Mouse (Mus musculus): ENCODE measurements at regions not wholly inside any gene's neighbourhood (a gene's known extent, or its start where the extent isn't known, plus 50 kb on each side); places are given as distances from the start of the nearest gene placed in this dataset.

DNA sequence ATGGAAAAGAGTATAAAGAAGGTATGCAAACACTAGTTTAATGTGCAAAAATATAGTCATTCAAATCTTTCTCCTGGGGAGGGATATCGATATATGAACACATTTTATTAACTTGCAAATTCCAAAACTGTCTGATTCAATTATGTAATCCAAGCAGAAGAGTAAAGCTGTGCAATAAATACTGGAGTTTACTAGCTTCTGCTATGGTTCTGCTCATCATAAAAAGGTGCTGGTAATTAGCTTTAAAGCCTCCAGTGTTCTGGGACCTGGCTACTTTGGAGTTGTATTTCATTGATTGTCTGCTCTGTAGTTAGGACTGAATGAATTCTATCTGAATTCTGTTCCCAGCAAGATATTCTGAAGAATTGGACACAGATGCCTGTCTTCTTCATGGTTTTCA lies 602.7 kb upstream of the Akr1e1 start:
- DNase-seq (ENCODE audit: low spot score in 2 of 2), result no peak

DNA sequence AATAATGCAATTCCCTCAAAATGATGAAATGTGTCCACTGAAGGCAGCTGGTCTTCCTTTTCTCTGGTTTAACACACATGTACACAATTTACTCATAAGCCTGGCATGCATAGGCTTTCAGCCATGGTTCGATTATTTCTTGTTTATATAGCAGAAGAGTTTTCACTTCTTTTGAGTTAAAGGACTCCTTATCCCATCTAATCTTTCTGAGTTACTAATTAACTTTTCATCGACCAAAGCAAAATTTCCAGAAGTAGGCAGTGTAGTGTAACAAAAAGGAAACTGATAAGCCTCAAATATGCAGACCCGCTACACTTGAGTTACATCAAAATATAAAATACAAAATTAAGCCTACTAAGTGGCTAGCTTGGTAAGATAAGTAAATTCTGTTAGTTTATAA lies 620.5 kb upstream of the Akr1e1 start:
- DNase-seq (ENCODE audit: low spot score in 2 of 2), result no peak

DNA sequence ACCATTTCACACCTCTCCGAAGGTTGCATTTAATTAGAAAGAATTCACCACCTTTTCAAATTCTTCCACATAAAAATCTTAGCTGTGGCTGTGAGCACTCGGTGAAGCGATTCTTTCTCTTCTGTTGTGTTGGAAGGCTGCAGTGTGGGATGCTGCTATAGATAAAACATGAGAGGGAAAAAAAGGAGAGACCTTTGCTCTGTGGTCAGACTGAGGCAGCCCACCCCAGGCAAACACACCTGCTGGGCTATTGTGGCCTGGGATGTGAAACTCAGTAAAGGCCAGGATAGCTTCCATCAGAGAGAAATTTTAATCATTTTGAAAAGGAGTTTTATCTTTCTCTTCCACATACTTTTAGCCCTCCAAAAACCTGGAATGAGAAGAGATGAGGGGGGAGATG lies 625.3 kb upstream of the Akr1e1 start:
- DNase-seq (ENCODE audit: low spot score in 2 of 2), result no peak

GRCm38 (mm10) chr13:5235391-5235790 lies 625.9 kb upstream of the Klf6 start:
- DNase-seq (ENCODE audit: low spot score in 2 of 2), result no peak

DNA sequence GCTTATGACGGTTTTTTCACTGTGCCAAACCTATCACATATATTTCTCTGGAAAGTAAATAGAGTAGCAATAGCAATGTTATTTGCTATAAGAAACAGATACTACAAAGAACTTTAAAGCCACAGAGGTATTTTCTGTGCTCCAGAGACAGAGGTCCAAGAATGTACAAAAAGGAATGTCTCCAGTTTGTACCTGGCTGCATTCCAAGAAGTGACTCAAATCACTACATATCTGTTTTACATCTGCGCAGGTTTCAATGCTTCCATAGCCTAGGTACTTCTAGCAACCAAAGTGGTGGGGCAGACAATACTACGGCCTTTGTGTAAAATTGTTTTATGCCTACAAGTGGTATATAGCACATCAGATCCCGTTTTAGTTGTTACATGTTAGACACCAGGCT lies 620.7 kb upstream of the Klf6 start:
- DNase-seq (ENCODE audit: low spot score in 2 of 2), result no peak

DNA sequence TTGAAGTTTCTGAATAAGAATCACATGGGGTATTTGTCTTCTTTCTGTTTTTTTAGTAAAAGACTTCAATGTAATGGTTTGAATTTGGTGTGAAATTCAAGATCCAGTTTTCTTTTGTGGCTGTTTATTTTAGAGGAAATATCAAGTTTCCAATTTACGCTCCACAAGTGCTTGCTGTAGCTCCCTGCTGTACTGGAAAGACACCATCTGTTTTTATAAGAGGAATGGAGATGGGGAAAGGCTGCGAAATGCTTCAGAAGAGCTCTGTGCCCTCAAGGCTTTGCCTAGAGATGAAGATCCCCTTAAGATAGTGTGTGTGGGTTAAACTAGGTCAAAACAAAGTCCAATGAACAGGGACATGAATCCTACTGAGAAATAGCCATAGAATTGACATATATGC lies 618.5 kb upstream of the Klf6 start:
- no peak for DNase-seq (ENCODE audit: low spot score in 2 of 2)

DNA sequence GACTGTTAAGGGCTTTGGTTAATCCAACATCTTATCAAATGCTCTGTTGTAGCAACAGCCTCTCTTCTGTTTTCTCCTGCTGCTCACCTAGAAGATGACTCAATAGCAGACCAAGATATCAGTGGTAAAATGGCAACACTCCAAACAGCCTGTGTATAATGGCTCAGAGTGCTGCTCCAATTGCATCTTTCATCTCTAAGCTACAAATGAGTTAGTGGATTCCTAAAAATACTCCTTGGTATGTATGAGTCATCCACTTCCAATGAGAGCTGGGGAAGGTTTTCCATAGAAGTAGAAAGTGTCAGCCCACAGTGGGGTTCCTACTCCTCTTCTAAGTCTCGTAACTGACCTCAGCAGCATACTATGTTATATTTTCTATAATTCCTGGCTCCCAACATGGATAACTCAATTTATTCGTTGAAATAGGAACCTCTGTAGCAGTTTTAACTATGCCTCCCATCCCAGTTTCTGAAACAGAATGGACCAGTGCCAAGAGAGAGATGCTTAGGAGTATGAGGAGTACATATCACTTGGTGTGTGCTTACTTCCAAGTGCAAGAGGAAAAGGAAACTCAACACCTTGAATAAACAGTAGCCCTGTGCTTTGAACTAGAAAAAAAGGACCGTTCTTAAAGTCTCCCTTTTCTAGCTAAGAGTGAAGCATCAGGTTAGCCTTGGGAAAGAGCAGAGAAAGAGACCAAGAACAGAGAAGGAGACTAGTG lies 612.5 kb upstream of the Klf6 start:
- no peak for DNase-seq (ENCODE audit: low spot score in 2 of 2)

- no peak for DNase-seq (ENCODE audit: low spot score in 2 of 2)
These were observed 603.2 kb upstream of the Klf6 start for GRCm38 (mm10) chr13:5257891-5258660.

DNA sequence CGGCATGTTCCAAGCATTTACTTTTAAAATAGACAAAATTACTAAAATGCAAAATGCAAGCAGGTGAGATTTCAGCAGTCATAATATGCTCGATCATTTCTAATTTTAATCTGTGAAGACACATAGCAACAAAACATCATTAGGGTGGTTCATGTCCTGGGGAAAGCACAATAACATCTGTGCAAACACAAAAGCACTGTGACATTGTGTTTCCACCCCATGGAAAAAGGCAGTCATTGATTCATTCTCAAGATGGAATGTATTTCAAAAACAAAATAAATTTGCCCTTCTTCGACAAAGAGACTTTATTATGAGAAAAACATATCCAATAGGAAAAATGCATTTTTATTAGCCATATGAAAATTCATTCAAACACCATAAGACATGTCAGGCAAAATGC lies 601.5 kb upstream of the Klf6 start:
- DNase-seq (ENCODE audit: low spot score in 2 of 2), result no peak

- no peak for DNase-seq (ENCODE audit: low spot score in 2 of 2)
These were observed 588.6 kb upstream of the Klf6 start for GRCm38 (mm10) chr13:5272506-5273192.

- no peak for DNase-seq (ENCODE audit: low spot score in 2 of 2)
These were observed 584.7 kb upstream of the Klf6 start for GRCm38 (mm10) chr13:5276564-5276963.

GRCm38 (mm10) chr13:5289753-5290449 lies 571.4 kb upstream of the Klf6 start:
- no peak for DNase-seq (ENCODE audit: low spot score in 2 of 2)

DNA sequence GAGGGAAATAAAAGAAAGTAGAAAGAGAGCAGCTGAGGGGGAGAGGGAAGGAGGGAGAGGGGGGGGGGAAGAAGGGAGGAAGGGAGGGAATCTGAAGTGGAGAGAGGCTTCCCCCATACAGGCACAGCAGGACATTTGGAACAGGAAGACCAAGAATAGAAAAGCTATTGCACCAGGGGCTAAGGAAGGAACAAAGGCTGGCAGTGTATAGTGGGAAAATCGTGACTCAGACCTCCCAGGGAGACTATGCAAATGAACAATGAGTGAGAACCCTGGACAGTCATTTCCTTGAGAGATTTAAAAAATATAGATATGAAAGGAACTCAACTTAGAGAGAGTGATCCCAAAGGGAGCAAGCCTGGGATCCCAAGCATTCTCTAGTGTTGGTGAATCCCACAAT lies 559.1 kb upstream of the Klf6 start:
- DNase-seq (ENCODE audit: low spot score in 2 of 2), result no peak

- DNase-seq (ENCODE audit: low spot score in 2 of 2), result no peak
These were observed 554.6 kb upstream of the Klf6 start for GRCm38 (mm10) chr13:5306688-5307087.

DNA sequence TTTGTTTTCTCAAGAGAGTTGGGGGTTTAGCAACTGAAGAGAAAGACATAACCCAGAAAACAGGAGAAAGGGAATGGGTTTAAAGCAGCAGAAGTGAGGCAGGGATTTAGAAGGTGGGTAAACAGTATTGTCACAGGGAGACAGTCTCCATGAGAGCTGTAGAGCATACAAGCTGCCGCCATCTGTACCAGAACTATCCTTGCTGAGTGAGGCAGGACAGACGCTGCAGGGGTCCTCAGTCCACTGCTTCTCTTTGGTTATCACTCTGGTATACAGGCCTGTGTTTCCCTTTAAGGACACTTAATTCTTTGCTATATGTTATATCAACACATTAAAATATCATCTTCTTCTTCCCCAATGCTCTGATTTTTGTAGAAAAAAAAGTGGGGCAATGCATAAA lies 548.0 kb upstream of the Klf6 start:
- no peak for DNase-seq (ENCODE audit: low spot score in 2 of 2)

DNA sequence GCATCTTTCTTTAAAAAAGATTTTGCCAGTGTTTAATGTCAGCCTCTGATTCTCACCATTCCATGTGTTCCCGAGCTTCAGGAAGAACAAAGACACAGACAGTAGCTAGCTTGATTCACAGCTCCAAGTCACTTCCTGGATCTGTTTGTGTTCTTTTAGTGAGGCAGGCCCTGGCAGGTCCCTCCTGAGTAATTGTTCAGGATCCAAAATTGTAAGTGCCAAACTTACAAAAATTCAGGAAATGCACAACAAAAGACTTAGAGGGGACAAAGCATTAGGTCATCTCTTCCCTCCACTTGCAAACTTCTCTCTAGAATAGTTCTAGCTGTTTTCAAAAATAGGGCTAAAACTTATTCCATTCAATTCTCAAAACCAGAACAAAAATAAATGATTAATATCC lies 546.3 kb upstream of the Klf6 start:
- DNase-seq (ENCODE audit: low spot score in 2 of 2), result no peak

DNA sequence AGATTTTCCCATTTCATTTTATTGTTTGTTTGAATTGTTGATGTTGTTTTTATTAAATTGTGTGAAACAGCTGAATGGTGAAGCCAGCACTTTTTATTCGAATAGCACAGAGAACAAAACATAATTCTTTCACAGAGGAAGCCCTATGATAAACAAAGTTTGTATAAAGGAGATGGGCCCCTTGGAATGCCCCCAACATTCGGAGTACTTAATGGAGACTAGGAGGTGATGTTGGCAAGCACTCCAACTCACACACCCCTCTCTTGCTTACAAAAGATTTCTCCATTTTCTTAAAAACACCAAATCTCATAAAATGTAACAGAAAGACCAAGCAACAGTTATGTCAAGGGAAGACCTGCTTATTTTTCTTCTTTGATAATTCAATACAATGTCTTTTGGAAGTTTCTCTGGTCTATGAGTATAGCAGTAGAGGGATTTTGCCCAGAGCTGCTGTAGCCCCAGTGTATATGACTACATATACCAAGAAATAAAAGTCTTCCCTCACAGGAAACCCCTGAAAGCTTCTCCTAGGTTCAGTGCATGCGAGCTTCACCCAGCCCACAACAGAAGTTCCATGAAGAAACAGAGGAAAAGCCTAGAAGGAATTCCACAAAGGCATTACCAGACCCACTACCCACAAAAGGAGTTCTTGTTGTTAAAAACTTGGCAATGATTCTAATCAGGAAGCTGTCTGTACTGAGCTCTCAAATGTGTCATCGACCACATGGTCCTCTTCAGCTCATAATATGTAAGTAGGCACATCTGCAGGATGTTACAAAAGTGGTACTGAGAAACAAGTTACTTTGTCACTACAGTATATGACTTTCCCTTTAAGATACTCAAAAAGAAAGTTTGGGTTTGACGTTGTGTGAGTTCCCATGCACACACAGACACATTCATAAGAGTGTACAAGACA lies 543.1 kb upstream of the Klf6 start:
- DNase-seq (ENCODE audit: low spot score in 2 of 2), result no peak

DNA sequence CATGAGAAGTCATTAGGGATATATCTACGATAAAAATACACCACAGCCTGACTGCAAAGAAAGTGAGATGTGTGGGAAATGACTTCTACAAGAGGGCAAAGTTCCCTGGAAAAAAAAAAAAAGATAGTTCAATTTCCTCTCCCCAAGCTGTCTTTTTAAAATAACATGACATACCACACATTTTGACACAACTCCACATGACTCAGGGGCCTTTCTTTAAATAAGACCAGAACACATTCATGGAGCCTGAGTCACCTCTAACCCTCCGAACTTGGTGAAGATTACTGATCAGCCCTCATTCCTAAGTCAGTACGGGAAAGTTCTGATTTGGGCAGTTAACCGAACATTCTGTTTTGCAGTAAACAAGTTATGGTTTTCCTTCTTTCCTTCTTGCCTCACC lies 515.6 kb upstream of the Klf6 start:
- no peak for DNase-seq (ENCODE audit: low spot score in 2 of 2)

- DNase-seq (ENCODE audit: low spot score in 2 of 2), result no peak
These were observed 513.5 kb upstream of the Klf6 start for GRCm38 (mm10) chr13:5347503-5348469.

All from thymus, postnatal 10 days (tissue).